Mouse (Mus musculus) midbrain, embryonic 13.5 days (tissue): ENCODE measurements around the gene Tmem63c. TPM values are rescaled to one million over a fixed set of nuclear protein-coding genes. Genes with fewer than 3 reads are reported as not detected.

Experiments
- microRNA-seq: library from miRNA; unstranded; fragments of <30 nt; microRNA quantifications from one replicate; pipeline ENCODE4, GENCODE M21; 2016
- polyA plus RNA-seq: library from polyadenylated mRNA; unstranded; fragments of >200 nt; fragmentation: Nextera tagmentation; extraction: Ambion mirVana; gene quantifications from 2 replicates; pipeline ENCODE4 v1.2.1, GENCODE M21; 2015

Tmem63c gene
- polyA plus RNA-seq, 1 experiment from 2014 or later, result 4.3 TPM

Small RNA genes within 50 kb of the gene (microRNA-seq; reads per million reads assigned to microRNA genes)
- not detected for gene Gm25847

Other genes starting within 250 kb of the Tmem63c start
- 65.3 and 75.5 TPM in 2 replicates for gene Irf2bpl, start 136.5 kb upstream of the Tmem63c start, polyA plus RNA-seq
- gene Cipc, start 74.3 kb upstream of the Tmem63c start, polyA plus RNA-seq, result 49.8 and 51.2 TPM in 2 replicates
- gene Zdhhc22, start 30.9 kb upstream of the Tmem63c start, polyA plus RNA-seq, result 6.0 and 7.1 TPM in 2 replicates
- 1.3 and 1.6 TPM in 2 replicates for gene Ngb, start 81.2 kb downstream of the Tmem63c start, polyA plus RNA-seq
- gene Gstz1, start 125.8 kb downstream of the Tmem63c start, polyA plus RNA-seq, result 29.9 and 32.5 TPM in 2 replicates
- gene Pomt2, start 126.6 kb downstream of the Tmem63c start, polyA plus RNA-seq, result 13.2 and 14.3 TPM in 2 replicates
- 1.5 and 1.9 TPM in 2 replicates for gene Samd15, start 178.4 kb downstream of the Tmem63c start, polyA plus RNA-seq
- 4.3 and 4.6 TPM in 2 replicates for gene Tmed8, start 179.1 kb downstream of the Tmem63c start, polyA plus RNA-seq
- gene Noxred1, start 217.4 kb downstream of the Tmem63c start, polyA plus RNA-seq, result 1.4 and 1.7 TPM in 2 replicates
- 67.3 and 69.3 TPM in 2 replicates for gene Vipas39, start 244.9 kb downstream of the Tmem63c start, polyA plus RNA-seq
- 207 and 209 TPM in 2 replicates for gene Ahsa1, start 245.1 kb downstream of the Tmem63c start, polyA plus RNA-seq